ENCODE assay signal across 8 mouse cellular contexts in genomic region chr5:92503856-92504618, GRCm38 (mm10). TPM values are rescaled to one million over a fixed set of nuclear protein-coding genes. Genes with fewer than 3 reads are reported as not detected.
DNase-seq lines count a peak whose midpoint lies in the region; ATAC-seq lines count a peak whose summit lies in the region.

No protein-coding gene starts in this region.

- no peaks in the 10 kb centered on the region for H3K9me3 ChIP-seq in kidney, embryonic 15.5 days (replicated peaks)
- H3K9me3 ChIP-seq in hindbrain, embryonic 13.5 days, result no peaks in the 10 kb centered on the region
- H3K9me3 ChIP-seq in midbrain, embryonic 14.5 days (ENCODE audit: control insufficient read depth, low read length), result no peaks in the 10 kb centered on the region

- DNase-seq in kidney, postnatal 25 days, result no peak
- peak; percentile 50 for DNase-seq in Muller cell, postnatal 12 days (ENCODE audit: inconsistent ontology term)
- DNase-seq in midbrain, embryonic 14.5 days, result peak; percentile 23
- DNase-seq in embryo, embryonic 10 days (ENCODE audit: low spot score), result no peak
- DNase-seq in cerebellum, postnatal 25 days, result no peak
- no peak for DNase-seq in layer of hippocampus, adult 9-11 months

- no peak overlapping the region; the same call in 1 of the 2 replicates for H3K27ac ChIP-seq in kidney, embryonic 15.5 days
- H3K27ac ChIP-seq in hindbrain, embryonic 13.5 days, result peak overlapping the region; percentile 99
- H3K27ac ChIP-seq in midbrain, embryonic 14.5 days (replicated peaks; ENCODE audit: low read depth, low read length), result peak overlapping the region; percentile 99

- peak overlapping the region; percentile 84 for H3K4me2 ChIP-seq in kidney, embryonic 15.5 days
- H3K4me2 ChIP-seq in hindbrain, embryonic 13.5 days, result peak overlapping the region; percentile 75
- peak overlapping the region; percentile 69 for H3K4me2 ChIP-seq in midbrain, embryonic 14.5 days (ENCODE audit: low read length)

- H3K27me3 ChIP-seq in kidney, embryonic 15.5 days, result no peaks in the 10 kb centered on the region
- no peaks in the 10 kb centered on the region for H3K27me3 ChIP-seq in hindbrain, embryonic 13.5 days
- H3K27me3 ChIP-seq in midbrain, embryonic 14.5 days (ENCODE audit: control insufficient read depth, insufficient read depth, low read length), result no peaks in the 10 kb centered on the region

- H3K36me3 ChIP-seq in kidney, embryonic 15.5 days, result no peaks in the 10 kb centered on the region
- no peaks in the 10 kb centered on the region for H3K36me3 ChIP-seq in hindbrain, embryonic 13.5 days
- H3K36me3 ChIP-seq in midbrain, embryonic 14.5 days (ENCODE audit: control insufficient read depth, insufficient read depth, low read length), result no peaks in the 10 kb centered on the region

- H3K4me3 ChIP-seq in kidney, embryonic 15.5 days (replicated peaks), result peak overlapping the region; percentile 97
- peak overlapping the region; percentile 86 for H3K4me3 ChIP-seq in hindbrain, embryonic 13.5 days
- H3K4me3 ChIP-seq in midbrain, embryonic 14.5 days (replicated peaks; ENCODE audit: low read depth, low read length), result peak overlapping the region; percentile 89

- no peak for ATAC-seq in kidney, embryonic 15.5 days (replicated peaks; ENCODE audit: low FRiP score)
- no peak for ATAC-seq in hindbrain, embryonic 13.5 days (ENCODE audit: low FRiP score)
- no peak for ATAC-seq in midbrain, embryonic 14.5 days (ENCODE audit: low FRiP score, low TSS enrichment)

- peaks cover 35% of the 10 kb centered on the region for H3K4me1 ChIP-seq in kidney, embryonic 15.5 days
- H3K4me1 ChIP-seq in hindbrain, embryonic 13.5 days (replicated peaks), result peaks cover 55% of the 10 kb centered on the region
- peaks cover 22% of the 10 kb centered on the region for H3K4me1 ChIP-seq in midbrain, embryonic 14.5 days (ENCODE audit: control insufficient read depth, insufficient read depth, low read length)

- peak overlapping the region; percentile 84 for H3K9ac ChIP-seq in kidney, embryonic 15.5 days
- H3K9ac ChIP-seq in hindbrain, embryonic 13.5 days, result peak overlapping the region; percentile 98
- H3K9ac ChIP-seq in midbrain, embryonic 14.5 days (replicated peaks; ENCODE audit: low read length), result peak overlapping the region; percentile 97

- WGBS in kidney, embryonic 15.5 days, result 38% methylated on average over 7 of the region's 7 CpGs
- 26% methylated on average over 7 of the region's 7 CpGs for WGBS in hindbrain, embryonic 13.5 days
- WGBS in midbrain, embryonic 14.5 days, result 28% methylated on average over 7 of the region's 7 CpGs

RNA-seq across cellular contexts. Expression of gene Scarb2, which starts 2.6 kb away (rescaled TPM):
- polyA plus RNA-seq in kidney, embryonic 15.5 days (2015; fragmentation: Nextera tagmentation; extraction: Ambion mirVana), result 9.1 and 9.7 TPM in 2 replicates
- 20.5 and 20.7 TPM in 2 replicates for polyA plus RNA-seq in hindbrain, embryonic 13.5 days (2015; fragmentation: Nextera tagmentation; extraction: Ambion mirVana)
- polyA plus RNA-seq in midbrain, embryonic 14.5 days (2014; fragmentation: Nextera tagmentation; extraction: Ambion mirVana), result 21.0 and 28.2 TPM in 2 replicates

RNA-seq across cellular contexts. Expression of gene Fam47e, which starts 50.8 kb away (rescaled TPM):
- polyA plus RNA-seq in kidney, embryonic 15.5 days (2015; fragmentation: Nextera tagmentation; extraction: Ambion mirVana), result not detected in 2 replicates
- polyA plus RNA-seq in hindbrain, embryonic 13.5 days (2015; fragmentation: Nextera tagmentation; extraction: Ambion mirVana), result 0.28 and 1.1 TPM in 2 replicates
- polyA plus RNA-seq in midbrain, embryonic 14.5 days (2014; fragmentation: Nextera tagmentation; extraction: Ambion mirVana), result 0.34 and 0.85 TPM in 2 replicates

Comparison
In these comparisons a context has a peak if more than half of its experiments do, and no peak if none do; other contexts are left out.
1. DNase-seq: peak in Muller cell, postnatal 12 days (single experiment) and midbrain, embryonic 14.5 days (single experiment); none in kidney, postnatal 25 days (0 of 2), embryo, embryonic 10 days (single experiment), cerebellum, postnatal 25 days (0 of 2) and layer of hippocampus, adult 9-11 months (single experiment).
2. Peak in every context shown above with its lines, with median percentiles within 50 percentile points of each other: H3K4me2 ChIP-seq, H3K4me3 ChIP-seq and H3K9ac ChIP-seq.